Mouse (Mus musculus) CH12.LX (cell line): ENCODE data around the gene Zscan5b.

Source experiments
- CHD1 ChIP-seq: IDR thresholded peaks from 2 replicates; pipeline ENCODE4 v1.6.1; 2012; ENCODE audit warnings: low read depth, low read length, improper control_type of control experiment, inconsistent platforms
- CTCF ChIP-seq, 2 experiments: IDR thresholded peaks in 1 of 2; conservative IDR thresholded peaks in 1 of 2; 2 replicates each; pipeline ENCODE4 v1.5.1; 2011 to 2012; ENCODE audit warnings: low read depth in 2 of 2, low read length in 2 of 2, improper control_type of control experiment in 1 of 2, inconsistent platforms in 1 of 2, mild to moderate bottlenecking in 1 of 2, moderate library complexity in 1 of 2
- JUND ChIP-seq: conservative IDR thresholded peaks from 2 replicates; pipeline ENCODE4 v1.6.1; 2011; ENCODE audit warnings: low read depth, low read length, improper control_type of control experiment
- MAX ChIP-seq: IDR thresholded peaks from 2 replicates; pipeline ENCODE4 v1.6.1; 2011; ENCODE audit warnings: low read length, improper control_type of control experiment
- NRF1 ChIP-seq: IDR thresholded peaks from 2 replicates; pipeline ENCODE4 v1.6.1; 2014; ENCODE audit warnings: low read depth, mild to moderate bottlenecking, inconsistent platforms, low read length, improper control_type of control experiment, moderate library complexity
- POLR2A ChIP-seq: IDR thresholded peaks from 2 replicates; pipeline ENCODE4 v1.6.1; 2011; ENCODE audit warnings: low read depth, mild to moderate bottlenecking, improper control_type of control experiment, low read length
- POLR2AphosphoS2 ChIP-seq: IDR thresholded peaks from 2 replicates; pipeline ENCODE4 v1.6.1; 2011; ENCODE audit warnings: low read depth, low read length, improper control_type of control experiment
- USF1 ChIP-seq: IDR thresholded peaks from 2 replicates; pipeline ENCODE4 v1.6.1; 2014; ENCODE audit warnings: low read depth, mild to moderate bottlenecking, inconsistent platforms, low read length, improper control_type of control experiment
- USF2 ChIP-seq: conservative IDR thresholded peaks from 2 replicates; pipeline ENCODE4 v1.6.1; 2011; ENCODE audit warnings: low read depth, low read length, improper control_type of control experiment
- ZMIZ1 ChIP-seq: IDR thresholded peaks from 2 replicates; pipeline ENCODE4 v1.6.1; 2012; ENCODE audit warnings: low read depth, mild to moderate bottlenecking, inconsistent platforms, low read length, improper control_type of control experiment

DNA sequence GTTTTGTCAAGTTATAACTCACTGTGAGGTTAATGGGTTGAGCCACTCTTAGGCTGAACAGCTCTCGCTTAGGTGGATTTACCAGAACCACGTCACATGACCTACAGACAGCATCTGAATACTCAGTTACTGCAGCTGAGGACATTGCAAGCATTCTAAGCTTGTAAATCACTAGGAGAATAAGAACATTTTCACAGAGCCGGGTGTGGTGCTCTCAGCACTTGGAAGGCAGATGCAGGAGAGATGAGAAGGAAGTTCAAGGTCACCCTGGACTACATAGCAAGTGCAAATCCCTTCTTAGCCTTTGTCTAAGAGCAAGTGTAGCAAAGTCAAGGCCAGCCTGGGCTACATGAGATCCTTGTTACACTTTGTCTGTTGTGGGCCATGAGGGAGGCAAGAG is 17.9 kb upstream of the Zscan5b start:
- no peak for TF ChIP-seq POLR2A
- no peak for TF ChIP-seq ZMIZ1
- no peak for TF ChIP-seq USF1
- TF ChIP-seq CTCF (conservative IDR thresholded peaks at IDR 0.05 in 1 of 2, IDR thresholded peaks at IDR 0.05 in 1 of 2; ENCODE audit: low read depth in 2 of 2, low read length in 2 of 2), result no peak
- no peak for TF ChIP-seq CHD1
- TF ChIP-seq MAX, result no peak
- TF ChIP-seq USF2, result no peak
- TF ChIP-seq JUND, result no peak
- TF ChIP-seq NRF1, result no peak
- TF ChIP-seq POLR2AphosphoS2, result no peak
